Mouse (Mus musculus): ENCODE results near the gene Nfkb1.
A peak's percentile ranks its signal among the peaks of the same experiment; 100 is the strongest.

The Nfkb1 gene

DNA sequence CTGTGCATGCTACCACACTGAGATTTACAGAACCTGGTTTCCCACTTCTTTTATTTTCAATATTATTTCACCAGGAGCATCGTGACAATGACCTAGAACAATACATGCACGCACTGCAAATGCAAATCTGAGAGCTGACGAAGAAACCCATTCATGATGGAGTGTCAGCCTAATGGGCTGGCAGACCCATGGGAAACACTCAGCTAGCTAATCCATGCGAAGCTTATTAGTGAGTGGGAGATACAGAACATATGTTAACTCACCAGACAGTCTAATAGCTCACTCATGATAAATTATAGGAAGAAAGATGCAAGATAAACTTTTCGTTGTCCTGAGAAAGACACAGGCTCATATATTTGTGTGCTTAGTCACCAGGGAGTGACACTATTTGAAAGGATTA is 19.2 kb downstream of the Nfkb1 start:
- no peak for DNase-seq (ENCODE audit: low read depth, low spot score)

DNA sequence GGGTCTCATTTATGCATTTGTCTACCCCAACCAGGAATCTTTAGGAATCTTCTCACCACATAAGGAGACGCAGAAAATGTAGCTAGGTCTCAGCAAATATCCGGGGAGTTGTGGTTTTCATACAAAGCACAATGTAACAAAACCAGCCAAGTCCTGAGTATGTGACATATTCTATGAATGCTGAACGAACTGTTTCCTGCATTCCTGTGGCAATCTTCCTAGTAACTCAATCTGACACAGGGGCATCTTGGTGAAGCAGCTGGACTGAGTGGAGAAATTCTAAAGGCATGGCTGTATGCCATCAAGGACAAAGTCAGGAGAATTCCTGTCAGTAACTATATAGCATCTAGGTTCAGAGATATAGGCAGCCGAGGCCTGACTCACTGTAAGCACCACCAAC is 20.5 kb downstream of the Nfkb1 start:
- no peak for DNase-seq (ENCODE audit: low read depth, low spot score)

DNA sequence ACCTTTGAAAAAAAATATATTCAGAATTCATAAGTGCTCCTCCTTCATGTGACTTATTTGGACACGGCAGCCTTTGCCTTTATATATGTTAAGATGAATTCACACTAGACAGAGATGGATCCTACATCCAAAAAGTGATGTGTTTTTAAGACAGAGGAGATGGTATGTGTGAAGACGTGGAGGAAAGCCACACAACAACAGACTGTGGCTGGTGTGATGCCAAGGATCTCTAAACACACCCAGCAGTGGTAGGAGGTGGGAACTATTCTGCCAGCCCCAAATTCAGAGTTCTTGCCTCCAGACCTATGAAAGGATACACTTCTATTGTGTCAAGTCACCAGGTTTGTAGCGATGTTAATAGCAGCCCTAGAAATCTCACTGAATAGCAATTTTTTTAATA is 24.3 kb downstream of the Nfkb1 start:
- DNase-seq (ENCODE audit: low read depth, low spot score), result no peak

DNA sequence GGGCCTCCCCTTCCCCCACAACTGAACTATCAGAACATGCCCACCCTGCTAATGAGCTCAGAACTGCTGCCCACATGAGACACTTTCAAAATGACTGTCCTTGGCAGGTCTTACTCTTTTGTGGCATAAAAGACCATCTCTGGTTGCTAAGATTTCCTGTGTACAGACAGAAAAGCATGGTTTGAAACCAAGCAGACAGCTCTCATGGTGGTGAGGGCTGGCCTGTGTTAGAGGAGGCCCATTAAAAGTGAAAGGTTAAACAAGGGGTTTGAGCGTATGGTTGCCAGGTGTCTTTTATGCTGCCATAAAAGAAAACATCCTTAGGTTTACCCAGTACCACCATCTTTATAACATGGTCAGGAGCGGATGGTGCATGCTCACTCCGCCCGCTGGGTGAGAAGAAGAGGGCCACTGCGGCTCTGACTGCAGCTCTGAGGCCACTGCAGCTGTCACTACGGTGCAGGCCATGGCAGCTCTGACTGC is 25.5 kb downstream of the Nfkb1 start:
- DNase-seq (ENCODE audit: low read depth, low spot score), result peak; percentile 80

DNA sequence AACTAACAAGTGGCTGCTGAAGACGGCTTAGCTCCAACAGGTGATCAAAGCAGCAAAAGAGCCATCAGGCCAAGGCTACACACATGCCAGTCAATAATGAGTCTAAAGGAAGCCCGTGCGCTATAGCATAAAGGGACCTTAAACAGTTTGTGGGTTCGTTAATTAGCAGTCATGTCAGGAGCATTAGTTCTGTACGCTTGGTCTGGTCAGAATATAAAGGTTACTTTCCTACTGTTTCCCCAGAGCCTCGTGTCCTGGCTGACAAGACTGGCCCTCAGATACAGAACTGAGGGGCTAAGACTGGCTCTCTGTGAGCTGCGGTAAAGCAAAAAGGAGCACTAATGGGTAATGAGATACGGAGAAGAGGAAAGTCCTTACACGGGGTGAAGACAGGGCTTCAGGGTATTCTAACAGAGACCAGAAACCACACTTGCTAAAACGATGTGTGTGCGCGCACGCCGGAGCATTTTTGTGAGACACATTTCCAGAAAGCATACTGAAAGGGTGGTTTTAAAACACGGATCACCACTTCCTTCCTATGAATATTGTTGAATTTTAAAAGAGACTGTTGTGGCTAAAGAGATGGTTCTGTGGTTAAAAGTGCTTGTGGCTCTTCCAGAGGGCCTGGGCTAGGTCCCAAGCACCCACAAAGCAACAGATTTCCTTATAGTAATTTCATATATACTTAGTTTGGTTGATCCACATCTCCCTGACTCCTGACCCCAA is 29.0 kb downstream of the Nfkb1 start:
- DNase-seq (ENCODE audit: low read depth, low spot score), result peak; percentile 48

DNA sequence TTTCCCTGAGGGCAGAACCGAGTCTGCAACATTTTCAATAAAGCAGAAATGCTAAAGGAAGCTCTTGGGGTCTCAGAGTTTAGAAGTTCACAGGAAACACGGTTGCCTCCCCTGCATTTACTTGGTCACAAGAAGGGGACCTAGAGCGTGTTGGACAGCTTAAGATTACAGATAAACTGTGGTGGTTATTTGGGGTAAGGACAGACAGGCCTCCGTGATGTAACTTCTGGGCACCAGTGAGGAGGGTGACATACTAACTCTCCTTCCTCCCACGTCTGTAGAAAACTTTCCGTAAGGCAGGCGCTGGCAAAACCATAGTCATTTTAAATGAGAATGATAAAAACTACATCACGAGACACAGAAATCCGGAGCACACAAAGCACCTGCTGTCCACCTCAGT is 29.6 kb downstream of the Nfkb1 start:
- DNase-seq (ENCODE audit: low read depth, low spot score), result peak; percentile 45

DNA sequence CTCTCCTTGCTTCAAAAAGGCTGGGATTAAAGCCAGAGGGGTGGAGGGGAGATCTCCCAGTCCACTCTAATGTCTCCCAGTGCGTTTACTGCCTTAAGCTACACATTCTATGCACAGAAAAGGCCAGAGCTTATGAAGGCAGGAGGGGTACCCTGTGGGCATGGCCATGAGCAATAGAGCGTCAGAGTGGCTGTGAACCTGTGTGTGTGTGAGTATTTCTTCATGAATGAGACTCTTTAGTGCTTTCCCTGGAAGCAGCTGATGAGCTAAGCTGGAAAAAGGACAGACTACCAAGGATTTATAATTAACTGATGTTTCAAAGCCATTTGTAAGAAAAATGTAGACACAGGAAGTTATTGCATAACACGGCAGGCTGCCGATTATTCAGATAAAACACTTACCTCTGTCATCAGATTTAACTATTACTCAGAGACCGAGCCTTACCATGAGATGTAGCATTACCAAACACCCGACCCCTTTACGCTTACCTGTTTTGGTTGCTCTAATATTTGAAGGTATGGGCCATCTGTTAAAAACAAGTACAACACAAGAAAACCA is 32.7 kb downstream of the Nfkb1 start:
- DNase-seq (ENCODE audit: low read depth, low spot score), result peak; percentile 36

DNA sequence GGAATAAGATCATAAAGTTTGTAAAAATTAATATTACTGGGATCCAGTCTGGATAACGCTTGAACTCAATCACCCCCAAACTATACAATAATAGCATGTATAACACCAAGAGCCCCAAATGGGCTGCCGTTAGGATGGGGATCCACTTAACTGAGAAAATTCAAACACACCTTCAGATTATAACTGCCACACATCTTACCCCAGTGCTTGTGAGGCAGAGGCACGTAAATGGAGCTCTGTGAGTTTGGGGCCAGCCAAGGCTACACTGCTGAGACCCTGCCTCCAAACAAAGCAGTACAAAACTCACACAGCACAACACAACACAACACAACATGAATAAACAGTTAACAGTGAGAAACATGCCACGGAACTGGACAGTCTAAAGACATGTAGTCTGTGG is 35.2 kb downstream of the Nfkb1 start:
- DNase-seq (ENCODE audit: low read depth, low spot score), result no peak

DNA sequence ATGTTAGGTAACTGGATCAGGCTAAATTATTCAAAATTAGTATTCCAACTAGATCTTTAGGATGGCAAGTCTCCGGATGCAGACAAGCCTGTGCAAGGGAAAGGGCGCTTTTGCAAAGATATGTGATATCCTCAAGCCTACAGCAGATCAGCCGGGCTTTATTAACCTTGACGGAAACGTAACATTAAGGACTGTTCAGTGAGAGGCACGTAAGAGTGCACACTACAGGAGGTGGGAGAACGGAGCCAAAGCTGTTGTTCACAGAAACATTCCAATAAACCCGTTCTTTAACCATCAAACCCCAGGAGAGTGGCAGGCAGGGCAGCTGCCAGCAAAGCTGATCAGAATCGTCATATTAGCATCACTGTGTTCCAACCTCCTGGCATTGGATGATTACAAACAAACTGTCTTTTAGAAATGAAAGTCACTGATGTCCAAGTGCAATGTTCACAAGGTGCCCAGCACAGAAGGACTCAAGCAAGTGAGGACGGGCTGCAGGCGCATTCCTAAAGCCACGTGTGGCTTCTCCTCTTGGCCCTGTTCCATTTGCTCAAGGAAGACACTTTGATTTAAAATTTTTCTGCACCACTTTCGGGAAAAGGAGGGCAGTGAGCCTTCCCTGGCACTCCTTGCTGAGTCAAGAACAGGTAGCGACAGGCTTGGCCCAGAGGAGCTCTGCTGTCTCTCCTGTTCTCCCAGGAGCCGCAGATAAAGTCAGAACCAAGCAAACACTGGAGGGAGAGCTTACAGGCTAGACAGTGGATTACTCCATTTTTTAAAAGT is 40.4 kb downstream of the Nfkb1 start:
- no peak for DNase-seq (ENCODE audit: low read depth, low spot score)

DNA sequence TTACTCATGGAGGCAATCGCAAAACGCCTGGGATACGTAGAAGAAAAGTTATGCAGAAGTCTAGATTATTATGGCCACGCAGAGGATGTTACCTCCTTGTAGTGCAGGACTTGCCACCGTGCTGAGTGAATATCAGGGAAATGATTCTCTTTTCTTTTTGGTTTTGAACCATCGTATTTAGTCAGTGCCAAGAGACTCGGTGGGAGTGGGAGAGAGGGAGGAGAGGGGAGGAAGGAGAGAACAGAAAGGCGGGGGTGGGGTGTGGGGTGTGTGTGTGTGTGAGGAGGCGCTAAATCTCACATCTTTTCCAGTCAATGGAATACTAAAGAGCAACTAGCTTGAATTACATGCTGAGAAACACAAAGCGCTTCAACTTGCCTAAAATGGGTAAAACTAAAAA is 41.5 kb downstream of the Nfkb1 start:
- no peak for DNase-seq (ENCODE audit: low read depth, low spot score)

DNA sequence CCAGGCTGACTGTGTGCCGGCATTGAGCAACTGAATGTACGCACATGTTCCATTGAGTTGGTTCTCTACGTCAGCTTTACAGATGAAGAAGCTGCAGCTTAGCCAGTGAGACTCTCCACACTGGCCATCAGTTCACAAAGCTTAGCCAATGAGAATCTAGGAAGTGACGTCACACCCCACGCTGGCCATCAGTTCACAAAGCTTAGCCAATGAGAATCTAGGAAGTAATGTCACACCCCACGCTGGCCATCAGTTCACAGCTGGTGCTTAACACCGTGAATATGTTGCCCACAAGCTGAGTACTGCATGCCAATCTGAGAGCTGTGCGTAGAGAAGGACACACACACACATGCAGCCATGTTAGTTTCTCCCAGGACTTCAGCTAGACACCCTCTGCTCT is 42.8 kb downstream of the Nfkb1 start:
- DNase-seq (ENCODE audit: low read depth, low spot score), result no peak

DNA sequence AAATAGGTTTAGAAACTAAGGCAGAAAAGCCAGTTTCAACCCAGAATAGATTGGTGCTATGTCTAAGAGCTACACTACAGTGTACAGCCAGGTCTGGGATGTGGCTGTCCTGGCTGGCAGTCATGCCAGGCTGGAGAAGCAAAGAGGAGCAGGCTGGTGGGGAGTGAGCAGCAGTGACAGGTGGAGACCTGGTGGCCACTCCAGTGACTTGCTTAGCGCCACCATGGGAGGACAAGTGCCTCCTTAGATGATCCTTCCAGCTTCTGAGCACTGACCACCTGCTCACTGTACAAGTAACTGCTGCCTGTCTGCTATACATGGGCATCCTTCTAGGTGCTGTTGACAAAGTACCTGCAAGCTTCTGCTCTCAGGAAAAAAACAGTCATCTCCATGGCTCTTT is 44.7 kb downstream of the Nfkb1 start:
- no peak for DNase-seq (ENCODE audit: low read depth, low spot score)

DNA sequence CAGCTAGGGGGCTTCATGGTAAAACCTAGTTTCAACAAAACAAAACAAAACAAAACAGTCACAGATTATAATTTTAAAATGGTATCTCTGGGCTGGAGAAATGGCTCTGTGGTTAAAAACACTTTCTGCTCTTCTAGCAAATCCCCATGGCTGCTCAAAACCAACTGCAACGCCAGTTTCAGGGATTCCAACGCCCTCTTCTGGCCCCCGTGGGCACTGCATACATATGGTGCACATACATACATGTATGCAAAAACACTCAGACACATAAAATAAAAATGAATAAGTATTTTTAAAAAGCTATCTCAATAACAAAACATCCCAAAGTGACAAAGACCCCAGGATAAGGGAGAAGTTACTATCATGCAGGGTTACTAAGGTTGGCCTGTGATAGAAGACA is 46.4 kb downstream of the Nfkb1 start:
- no peak for DNase-seq (ENCODE audit: low read depth, low spot score)

DNA sequence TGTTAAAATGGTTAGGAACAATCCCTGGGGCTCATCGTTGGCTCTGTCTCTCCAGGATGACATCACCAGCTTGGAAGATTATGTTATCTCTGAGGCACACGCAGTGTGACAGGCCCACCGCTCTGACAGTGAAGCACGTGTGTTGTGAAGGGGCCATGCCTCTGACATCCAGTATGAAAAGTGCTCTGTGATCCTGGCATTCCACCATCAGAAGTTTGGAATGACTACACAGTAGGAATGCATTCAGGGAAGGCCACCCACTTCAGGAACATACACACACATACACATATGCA is 49.8 kb downstream of the Nfkb1 start:
- no peak for DNase-seq (ENCODE audit: low read depth, low spot score)

DNA sequence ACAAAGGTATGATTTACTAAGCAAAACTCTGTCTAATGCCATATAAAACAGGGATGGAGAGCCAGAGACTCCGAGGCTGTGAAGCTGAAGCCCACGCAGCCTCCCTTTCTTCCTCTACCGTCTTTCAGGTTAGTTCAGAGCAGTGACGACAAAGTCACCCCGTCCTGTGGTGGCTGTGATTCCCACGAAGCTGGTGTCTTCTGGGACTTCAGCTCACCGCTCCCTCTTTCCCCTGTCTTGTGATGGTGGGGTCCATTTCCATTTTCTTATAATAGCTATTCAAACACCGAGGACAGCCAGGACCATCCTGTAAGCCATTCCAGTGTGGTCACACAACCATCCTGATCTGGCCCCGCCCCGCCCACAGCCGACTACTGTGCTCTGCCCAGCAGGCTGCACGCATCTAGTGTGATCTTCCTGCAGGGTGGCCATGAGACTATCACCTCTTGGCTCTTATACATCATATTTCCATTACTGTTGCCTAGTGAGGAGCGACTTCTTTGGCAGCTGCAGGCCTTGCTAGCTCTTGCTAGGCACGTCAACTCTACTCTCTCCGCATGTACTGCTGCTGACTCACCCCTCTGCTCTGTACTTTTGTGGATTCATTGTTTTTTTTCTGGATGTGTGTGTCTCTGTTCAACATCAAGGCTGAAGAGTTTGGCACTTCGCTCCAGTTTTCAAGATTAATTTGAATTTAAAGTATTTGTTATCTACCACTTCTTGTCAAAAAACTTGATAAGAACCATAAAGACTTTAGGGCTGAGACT is 50.3 kb downstream of the Nfkb1 start:
- DNase-seq (ENCODE audit: low read depth, low spot score), result peak; percentile 34

DNA sequence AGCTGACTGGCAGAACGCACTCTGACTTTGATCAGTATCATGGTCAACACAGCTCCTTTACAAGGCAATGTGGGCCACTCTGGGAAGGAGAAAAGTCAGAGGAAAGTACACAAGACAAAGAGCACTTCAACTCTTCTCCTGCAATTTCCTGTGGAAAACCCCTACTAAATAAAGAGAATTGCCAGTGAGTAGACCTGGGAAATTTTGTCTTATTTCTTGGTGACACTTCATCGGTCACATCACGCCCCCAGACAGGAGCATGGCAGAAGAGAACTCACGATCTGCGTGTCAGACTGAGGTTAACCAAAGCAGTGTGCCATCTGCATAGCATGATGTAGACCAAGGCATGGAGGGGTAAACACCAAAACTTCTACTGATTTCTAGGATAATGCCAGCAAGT is 51.1 kb downstream of the Nfkb1 start:
- peak; percentile 58 for DNase-seq (ENCODE audit: low read depth, low spot score)

DNA sequence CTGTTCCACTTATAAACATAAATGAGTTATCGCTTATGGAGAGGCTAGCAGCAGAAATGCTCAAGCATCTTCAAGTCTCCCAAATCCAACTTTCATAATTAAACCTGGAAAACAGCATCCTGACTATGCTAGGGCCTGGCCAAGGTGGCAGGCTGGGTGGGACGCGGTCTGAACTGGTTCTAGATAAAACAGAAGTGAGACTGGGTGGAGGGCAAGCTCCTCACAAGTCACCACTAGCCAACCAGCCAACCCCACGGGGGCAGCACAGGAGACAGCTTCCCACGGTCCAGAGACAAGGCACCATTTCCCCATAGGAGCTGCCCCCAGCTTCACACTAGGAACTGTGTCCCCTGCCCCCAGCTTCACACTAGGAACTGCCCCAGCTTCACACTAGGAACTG is 53.8 kb downstream of the Nfkb1 start:
- DNase-seq (ENCODE audit: low read depth, low spot score), result no peak

DNA sequence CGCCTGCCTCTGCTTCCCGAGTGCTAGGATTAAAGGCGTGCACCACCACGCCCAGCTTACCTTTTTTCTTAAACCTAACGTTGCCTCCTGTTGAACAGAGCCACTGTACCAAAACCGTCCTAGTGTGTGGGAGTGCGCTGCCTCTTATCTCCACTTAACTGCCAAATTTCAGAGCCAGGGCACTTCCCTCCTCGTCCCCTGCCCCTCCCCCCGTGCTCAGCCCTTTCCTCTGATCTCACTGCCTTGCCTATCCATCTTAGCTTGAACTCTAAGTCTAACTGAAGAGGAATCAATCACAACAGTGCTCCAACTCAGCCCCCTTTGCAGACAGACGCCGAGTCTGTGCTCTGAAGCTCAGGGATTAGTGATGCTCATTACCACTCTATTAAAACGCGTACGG is 54.9 kb downstream of the Nfkb1 start:
- DNase-seq (ENCODE audit: low read depth, low spot score), result peak; percentile 80

DNA sequence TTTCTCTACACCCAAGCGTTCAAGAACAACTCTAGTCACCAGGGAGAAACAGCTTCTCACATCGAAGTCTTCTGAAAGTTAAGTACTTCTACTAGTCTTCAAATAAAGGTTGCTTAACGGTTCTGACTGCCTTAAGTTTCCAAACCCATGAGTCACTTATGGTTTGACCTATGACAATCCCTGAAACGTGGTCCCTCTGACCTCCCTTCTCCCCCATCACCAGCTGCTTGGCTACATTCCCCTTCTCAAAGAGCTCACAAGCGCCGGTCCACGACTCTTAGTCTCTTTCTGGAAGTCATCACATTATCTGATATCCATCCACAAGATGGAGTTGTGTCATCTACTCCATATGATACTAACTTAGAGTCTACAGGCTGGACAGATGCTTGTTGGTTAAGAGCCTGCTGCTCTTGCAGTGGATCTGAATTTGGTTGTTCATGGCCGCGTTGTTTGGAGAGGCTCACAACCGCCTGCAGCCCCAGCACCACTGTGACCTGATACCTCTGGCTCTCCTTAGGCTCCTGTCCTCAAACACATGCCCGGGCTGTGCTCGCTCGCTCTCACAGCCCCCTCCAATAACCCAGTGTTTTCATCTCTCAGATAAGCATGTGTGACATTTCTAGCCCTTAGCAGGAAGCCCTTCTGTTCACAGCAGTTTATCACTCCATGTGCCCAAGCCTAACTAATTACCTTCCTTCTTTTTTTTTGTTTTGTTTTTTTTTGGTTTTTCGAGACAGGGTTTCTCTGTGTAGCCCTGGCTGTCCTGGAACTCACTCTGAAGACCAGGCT is 55.5 kb downstream of the Nfkb1 start:
- peak; percentile 35 for DNase-seq (ENCODE audit: low read depth, low spot score)

DNA sequence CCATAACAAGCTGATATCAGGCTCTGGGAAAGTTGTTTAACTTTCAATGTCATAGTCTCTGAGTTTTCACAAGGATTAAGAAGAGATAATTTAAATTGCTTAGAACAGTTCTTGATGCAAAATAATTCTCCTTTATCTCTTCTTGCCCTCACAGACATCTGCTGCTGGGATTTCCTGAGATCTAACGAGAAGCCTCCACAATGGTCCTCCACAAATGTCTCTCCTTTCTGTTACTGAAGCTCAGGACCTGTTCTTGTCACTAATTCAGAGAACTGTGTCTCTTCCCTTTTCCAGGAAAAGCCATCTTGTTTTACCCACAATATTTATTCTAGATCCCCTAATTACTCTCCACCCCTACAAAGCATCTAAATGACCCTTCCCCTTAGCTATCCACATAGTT is 56.3 kb downstream of the Nfkb1 start:
- DNase-seq (ENCODE audit: low read depth, low spot score), result no peak

DNA sequence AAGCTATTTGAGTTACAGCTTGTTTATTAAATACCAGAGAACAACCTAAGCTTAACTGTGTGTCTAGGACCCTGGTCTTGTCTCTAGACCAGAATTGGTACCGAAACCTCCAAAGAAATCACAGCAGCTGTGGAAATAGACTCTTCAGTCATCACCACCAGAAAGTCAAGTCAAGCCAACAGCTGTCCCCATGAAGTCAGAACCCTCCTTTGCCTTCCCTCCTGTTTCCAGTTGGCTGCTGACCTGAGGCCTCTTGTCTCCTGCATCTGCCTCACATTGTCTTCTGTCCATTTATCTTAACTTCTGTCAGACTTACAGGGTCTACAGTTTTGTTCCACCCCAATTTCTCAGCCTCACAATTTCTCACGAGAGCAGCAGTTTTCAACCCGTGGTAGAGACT is 57.1 kb downstream of the Nfkb1 start:
- no peak for DNase-seq (ENCODE audit: low read depth, low spot score)

DNA sequence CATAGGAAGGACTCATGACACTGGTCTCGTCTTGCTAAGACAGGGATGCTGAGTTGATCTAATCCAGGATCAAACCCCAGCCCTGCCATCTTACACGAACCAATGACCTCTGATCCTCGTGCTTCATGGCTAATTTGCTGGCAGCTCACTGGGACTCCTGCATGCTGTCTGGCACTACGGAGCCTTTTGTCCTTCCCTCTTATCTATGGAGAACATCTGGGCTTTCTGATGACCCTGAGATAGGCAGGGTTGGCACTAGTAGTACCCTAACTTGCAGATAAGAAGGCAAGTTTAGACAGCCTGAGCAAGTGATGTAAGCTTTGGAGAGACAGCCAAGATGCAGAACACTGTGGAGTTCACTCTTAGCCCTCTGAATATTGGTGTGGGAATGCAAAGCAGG is 59.5 kb downstream of the Nfkb1 start:
- DNase-seq (ENCODE audit: low read depth, low spot score), result no peak

Measured in CD4-positive, CD25-positive, alpha-beta regulatory T cell, adult 2 months (primary cell).